Mouse (Mus musculus) cortical plate, adult 2 months (tissue): ENCODE data around the gene Akt2.

ENCODE experiments used
- CTCF ChIP-seq: fragments of 200-500 bp; IDR thresholded peaks from 2 replicates; pipeline ENCODE4 v1.5.1; 2011; ENCODE audit warnings: mild to moderate bottlenecking, control low read depth, low read length; ENCODE audit not compliant: insufficient read depth; ENCODE audit errors: extremely low read depth
- POLR2A ChIP-seq: fragments of 200-500 bp; IDR thresholded peaks from 2 replicates; pipeline ENCODE4 v1.6.1; 2011; ENCODE audit warnings: mild to moderate bottlenecking, low read length, control low read depth; ENCODE audit not compliant: insufficient read depth; ENCODE audit errors: extremely low read depth

DNA sequence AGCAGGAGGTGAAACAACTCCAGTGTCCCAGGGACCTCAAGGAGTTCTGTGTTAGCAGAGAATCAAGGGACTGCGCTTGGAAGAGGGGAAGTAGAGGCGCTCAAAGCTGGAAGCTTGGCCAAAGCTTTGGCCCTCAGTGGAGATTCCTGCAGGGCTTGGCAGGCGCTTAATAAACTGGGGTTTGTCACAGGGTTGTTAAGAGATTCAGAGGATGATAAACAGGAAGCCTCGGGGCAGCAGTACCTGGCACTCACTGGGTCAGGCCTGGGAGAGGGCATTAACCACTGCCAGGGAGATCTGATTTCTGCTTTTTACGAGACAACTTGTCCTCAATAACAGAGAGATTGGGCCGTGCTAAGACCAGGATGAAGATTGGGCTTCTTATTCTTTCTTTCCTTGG lies 29.7 kb downstream of the Akt2 start:
- TF ChIP-seq CTCF (no peak), POLR2A (no peak)
